Mouse (Mus musculus) CD4-positive helper T cell, adult 2 months (primary cell): ENCODE data around the gene Ppp1r37.
"Not testable (repeated sequence)": the region's sequence is repeated elsewhere in the genome, so short reads cannot be mapped to it uniquely, and the experiment has no call there.

Experiments used
- DNase-seq: peaks from one replicate; pipeline ENCODE4 v3.0.0-alpha.2; 2012; ENCODE audit warnings: low read depth, missing footprints, low spot score

Ppp1r37 gene

GRCm38 (mm10) chr7:19562643-19563410, at the start of gene Ppp1r37:
Gene Ppp1r37 (minus strand): TSS chr7:19563076.
- DNase-seq, result no peak

GRCm38 (mm10) chr7:19610969-19611368, 48.1 kb upstream of the Ppp1r37 start:
- DNase-seq, result no peak

GRCm38 (mm10) chr7:19609641-19610332, 46.9 kb upstream of the Ppp1r37 start:
- no peak for DNase-seq

GRCm38 (mm10) chr7:19607291-19607690, 44.4 kb upstream of the Ppp1r37 start:
- DNase-seq, result no peak

DNA sequence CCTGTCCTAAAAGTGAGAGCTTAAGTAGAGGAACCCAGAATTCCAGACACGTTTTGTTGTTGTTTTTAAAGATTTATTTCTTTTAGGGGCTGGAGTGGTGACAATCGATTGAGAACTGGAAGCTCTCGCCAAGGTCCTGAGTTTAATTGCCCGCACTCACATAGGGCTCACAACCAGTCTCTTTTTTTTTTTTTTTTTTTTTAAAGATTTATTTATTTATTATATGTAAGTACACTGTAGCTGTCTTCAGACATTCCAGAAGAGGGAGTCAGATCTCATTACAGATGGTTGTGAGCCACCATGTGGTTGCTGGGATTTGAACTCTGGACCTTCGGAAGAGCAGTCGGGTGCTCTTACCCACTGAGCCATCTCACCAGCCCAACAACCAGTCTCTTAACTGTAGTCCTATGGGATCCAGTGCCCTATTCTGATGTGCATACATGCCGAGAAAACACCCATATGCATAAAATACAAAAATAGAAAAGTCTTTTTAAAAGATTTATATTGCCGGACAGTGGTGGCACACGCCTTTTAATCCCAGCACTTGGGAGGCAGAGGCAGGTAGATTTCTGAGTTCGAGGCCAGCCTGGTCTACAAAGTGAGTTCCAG, 41.8 kb upstream of the Ppp1r37 start:
- not testable (repeated sequence) for DNase-seq

DNA sequence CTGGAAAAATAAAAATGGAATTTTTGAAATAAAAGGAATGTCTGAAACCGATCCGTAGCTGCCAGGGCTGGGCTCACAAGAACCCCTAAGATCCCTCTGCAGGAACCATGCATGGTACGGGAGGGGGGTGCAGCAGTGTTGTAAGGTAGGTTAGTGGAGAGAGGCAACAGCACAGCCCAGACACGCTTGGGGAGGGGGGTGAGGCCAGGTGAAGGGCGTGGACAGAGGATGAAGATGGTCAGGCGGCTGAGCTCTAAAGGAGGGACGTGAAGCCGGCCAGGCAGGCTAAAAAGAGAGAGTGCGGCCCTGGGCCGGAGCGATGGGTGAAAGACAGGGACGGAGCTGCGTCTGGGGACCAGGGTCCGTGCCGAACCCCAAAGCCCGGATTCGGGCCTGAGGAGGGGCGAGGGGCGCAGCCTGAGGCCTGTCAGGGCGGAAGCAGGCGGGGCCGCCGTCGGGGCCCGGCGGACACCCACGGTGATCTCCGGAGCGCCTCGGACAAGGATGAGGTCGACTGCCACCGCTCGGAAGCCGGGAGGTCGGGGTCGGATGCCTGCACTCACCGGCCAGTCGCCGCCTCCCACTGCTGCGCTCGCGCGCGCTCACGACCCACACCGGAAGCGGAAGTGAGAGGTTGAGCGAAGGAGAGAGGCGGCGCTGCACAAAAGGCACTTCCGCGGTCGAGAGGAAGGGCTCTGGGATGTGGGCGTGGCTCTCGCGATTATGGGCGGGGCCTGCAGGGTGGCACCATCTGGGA, 41.2 kb upstream of the Ppp1r37 start, which contains the start of gene Clasrp:
TSS of gene Clasrp (minus strand) at position 638 of the 757 bp plus-strand sequence.
- peak; percentile 95 for DNase-seq

- DNase-seq, result no peak
Observed at GRCm38 (mm10) chr7:19603055-19603454, 40.2 kb upstream of the Ppp1r37 start.

DNA sequence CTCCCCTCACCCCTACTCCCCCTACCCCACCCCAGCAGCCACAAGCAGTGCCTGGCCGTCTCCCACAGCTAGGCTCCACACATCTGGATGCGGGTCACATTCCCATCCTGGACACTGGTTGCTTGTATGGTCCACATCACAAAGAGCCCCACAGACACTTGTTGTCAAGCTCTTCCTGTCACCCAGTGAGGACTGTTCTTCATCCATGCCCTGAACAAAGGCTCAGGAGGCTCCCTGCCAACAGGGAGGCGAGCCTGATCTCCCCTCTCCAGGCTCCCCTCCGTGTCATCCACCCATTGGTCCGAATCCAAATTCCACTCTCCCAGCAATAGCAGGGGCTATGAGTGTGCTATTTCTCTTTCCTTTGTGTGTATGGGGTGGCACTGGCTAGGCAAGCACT, 37.7 kb upstream of the Ppp1r37 start:
- DNase-seq, result no peak

DNA sequence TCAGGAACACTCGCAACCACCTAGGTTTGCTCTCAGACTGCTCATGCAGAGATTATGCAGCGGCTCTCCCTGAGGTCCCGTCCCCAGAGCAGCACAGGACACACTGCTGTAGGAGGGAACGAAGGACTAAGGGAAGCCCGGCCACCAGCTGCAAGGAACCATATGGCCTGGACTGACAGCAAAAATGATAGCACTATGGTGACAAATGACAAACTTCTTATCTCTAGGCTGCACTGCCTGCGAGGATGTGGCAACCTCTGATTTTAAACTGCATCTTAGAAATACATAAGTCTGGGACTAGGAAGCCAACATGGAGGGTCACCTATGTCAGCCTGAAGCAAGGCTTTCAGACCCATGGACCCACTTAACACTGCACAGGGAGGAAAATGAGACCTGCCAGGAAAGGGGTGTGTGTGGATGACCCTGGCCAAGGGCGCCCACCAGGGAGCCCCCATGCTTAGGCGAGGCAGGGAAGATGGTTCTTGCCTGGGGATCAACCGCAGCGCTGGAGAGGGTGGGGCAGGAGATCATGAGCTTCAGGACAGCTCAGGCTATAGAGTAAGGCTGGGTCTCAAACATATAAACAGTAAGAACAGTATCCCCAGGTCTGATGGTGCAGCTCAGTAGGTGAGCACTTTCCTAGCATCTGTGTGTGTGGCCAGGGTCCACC, 30.3 kb upstream of the Ppp1r37 start:
- no peak for DNase-seq

DNA sequence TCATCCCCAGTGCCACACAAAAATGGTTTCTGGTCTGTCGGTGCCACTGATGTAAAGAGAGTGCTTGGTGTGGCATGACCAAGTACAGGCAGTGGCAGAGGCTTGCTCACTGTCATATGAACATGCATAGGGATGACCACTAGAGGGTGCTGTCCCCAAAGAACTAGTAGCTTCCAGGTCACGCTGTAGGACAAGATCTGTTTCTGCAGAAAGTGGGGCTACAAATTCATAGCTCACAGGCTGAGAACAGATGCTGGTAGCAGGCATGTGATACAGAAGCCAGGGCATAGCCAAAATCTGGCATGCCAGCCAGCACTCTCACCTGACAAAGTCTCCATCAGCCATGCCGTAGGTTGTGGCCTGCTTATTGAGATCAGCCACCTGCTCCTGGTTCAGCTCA, 27.0 kb upstream of the Ppp1r37 start:
- DNase-seq, result peak; percentile 75

- peak; percentile 38 for DNase-seq
Observed at GRCm38 (mm10) chr7:19589207-19589606, 26.3 kb upstream of the Ppp1r37 start.

DNA sequence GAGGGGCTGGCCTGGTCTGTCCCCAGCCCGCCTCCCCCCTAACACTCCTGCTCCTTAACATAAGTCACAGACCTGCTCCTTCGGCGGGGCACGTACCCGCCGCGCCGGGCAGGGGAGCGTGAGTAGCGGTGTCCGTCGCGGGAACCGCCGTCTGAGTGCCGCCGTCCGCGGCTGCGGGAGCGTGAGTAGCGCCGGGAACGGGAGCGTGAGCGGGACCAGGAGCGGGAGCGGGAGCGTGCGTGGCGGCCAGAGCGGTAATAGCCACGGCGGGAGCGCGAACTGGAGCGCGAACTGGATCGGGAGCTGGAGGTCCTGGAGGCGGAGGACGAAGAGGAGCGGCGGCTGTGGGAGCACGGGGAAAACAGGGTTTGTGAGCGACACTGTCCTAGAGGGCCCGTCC, 23.4 kb upstream of the Ppp1r37 start:
- DNase-seq, result no peak

DNA sequence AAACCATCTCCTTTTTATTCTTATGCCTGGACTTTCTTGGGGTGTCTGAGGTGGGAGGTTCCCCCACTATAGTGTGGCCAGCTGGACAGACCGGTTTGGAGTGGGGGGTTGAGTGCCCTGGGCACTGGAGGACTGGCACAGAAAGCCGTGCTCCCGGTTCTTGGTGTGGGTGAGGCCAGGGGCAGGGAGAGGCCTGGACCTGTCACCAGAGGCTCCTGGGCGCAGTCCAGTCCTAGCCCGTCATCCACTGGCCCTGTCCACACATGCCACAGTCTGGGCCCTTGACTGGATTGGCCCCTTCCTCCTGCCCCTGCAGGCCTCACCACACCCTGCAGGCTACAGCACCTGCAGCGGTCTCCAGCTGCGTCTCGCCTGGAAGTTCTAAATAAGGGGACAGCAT, 17.8 kb upstream of the Ppp1r37 start:
- no peak for DNase-seq

- no peak for DNase-seq
Observed at GRCm38 (mm10) chr7:19579751-19580150, 16.9 kb upstream of the Ppp1r37 start.

DNA sequence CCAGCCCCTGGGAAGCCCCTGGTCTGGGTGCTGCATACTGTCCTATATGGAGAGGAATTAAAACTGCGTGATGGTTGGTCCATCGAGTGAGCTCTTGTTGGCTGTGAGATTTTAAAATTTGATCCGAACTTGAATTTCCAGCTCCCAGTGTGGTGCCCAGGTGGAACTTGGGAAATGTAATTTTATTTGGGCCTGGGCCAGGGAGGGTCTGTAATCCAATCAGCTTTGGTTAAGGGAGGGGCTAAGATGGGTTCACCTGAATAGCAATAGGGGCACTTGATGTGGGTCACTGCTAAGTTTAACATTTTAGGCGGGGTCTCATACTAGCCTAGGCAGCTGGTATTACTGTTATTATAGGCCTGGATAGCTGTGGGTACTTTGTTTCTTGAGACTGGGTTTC, 15.6 kb upstream of the Ppp1r37 start:
- no peak for DNase-seq

DNA sequence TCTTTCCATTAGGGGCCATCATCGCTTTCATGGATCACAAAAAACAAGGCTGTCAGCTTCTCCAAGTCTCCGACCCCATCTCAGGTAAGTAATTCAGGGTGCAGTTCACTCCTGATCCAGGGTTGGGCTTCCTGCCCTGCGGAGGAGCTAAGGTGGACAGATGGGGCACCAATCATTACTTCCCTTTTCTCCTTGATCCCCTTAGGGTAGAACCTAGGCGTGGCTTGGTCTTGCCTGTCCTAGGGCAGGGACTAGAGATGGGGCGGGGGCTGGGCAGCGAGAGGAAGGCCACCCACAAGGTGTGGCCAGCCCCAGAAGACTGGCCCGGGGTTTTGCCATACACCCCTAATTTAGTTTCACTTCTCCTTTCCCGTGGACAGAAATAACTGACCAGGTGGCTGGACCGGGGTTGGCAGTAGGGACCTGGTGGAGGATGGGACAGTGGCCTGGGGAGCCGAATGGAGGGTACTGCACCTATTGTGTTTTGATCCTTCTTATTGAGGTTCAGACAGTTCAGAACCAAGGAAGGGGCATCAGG, 15.1 kb upstream of the Ppp1r37 start:
- DNase-seq, result no peak

- peak; percentile 58 for DNase-seq
Observed at GRCm38 (mm10) chr7:19577141-19577852, 14.4 kb upstream of the Ppp1r37 start, which contains the start of the genes Zfp296 and Gemin7. Gene Zfp296 (plus strand): TSS chr7:19577287. Gene Gemin7 (minus strand): TSS chr7:19577595.

DNA sequence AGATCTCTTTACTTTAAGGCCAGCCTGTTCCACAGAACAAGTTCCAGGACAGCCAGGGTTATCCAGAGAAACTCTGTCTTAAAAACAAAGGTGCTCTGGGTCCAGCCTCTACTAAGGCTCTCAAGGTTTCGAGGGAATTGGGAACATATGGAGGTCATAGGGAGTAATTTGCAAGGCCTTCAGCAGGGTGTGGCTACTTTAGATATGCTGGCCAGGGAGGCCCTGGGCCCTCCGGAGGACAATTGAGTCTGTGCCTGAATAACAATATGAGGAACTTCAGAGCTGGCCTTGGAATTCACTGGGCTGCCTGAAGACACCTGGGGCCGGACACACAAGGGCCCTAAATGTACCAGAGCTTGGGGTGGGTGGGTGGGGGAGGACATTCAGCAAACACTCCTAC, 12.7 kb upstream of the Ppp1r37 start:
- DNase-seq, result no peak

DNA sequence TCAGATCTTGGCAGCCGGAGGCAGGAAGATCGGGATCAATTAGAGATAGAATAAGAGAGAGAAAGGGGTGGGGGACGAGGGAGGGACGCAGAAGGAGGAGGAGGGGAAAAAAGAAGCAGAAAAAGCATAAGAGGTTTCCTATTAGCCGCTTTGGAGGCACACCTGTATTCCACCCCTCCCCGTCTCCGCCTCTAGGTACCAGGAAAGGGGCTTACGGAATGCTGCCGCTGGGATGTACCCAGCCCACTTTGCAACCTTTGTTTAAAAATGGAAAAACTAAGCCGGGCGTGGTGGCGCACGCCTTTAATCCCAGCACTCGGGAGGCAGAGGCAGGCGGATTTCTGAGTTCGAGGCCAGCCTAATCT, 10.9 kb upstream of the Ppp1r37 start:
- no peak for DNase-seq
